Mouse (Mus musculus) embryonic facial prominence, embryonic 11.5 days (tissue): ENCODE measurements around the gene Rpl3l. TPM values are rescaled to one million over a fixed set of nuclear protein-coding genes. Genes with fewer than 3 reads are reported as not detected.

Experiments
- ATAC-seq: fragments of 200-750 bp; cut with Nextera tagmentation; replicated peaks from 2 replicates; pipeline ENCODE4 v1.8.0; 2017; ENCODE audit warnings: low read depth; ENCODE audit not compliant: insufficient number of reproducible peaks, low FRiP score, low TSS enrichment
- DNase-seq: peaks from one replicate; pipeline ENCODE4 v3.0.0-alpha.2; 2015; ENCODE audit warnings: low spot score
- H3K27ac ChIP-seq: fragments of 300-500 bp; sonication (generic); replicated peaks from 2 replicates; pipeline ENCODE4 v1.5.1; 2014; ENCODE audit warnings: mild to moderate bottlenecking, low read depth, low read length, control low read depth
- H3K27me3 ChIP-seq: fragments of 300-500 bp; sonication (generic); 2 replicates; pipeline ENCODE4 v1.6.1; 2014; ENCODE audit warnings: mild to moderate bottlenecking, low read length, moderate library complexity, mixed read lengths; ENCODE audit not compliant: control insufficient read depth, insufficient read depth
- H3K36me3 ChIP-seq: fragments of 300-500 bp; sonication (generic); replicated peaks from 2 replicates; pipeline ENCODE4 v1.6.1; 2014; ENCODE audit warnings: low read depth, mild to moderate bottlenecking, low read length, moderate library complexity, mixed read lengths; ENCODE audit not compliant: control insufficient read depth, insufficient read depth
- H3K4me1 ChIP-seq: fragments of 300-500 bp; sonication (generic); 2 replicates; pipeline ENCODE4 v1.6.1; 2014; ENCODE audit warnings: low read length, mixed read lengths; ENCODE audit not compliant: control insufficient read depth, insufficient read depth
- H3K4me2 ChIP-seq: fragments of 300-500 bp; sonication (generic); 2 replicates; pipeline ENCODE4 v1.6.1; 2014; ENCODE audit warnings: low read depth, mild to moderate bottlenecking, control low read depth, low read length, moderate library complexity
- H3K4me3 ChIP-seq: fragments of 300-500 bp; sonication (generic); 2 replicates; pipeline ENCODE4 v1.5.1; 2014; ENCODE audit warnings: low read depth, low read length, control low read depth
- H3K9ac ChIP-seq: fragments of 300-500 bp; sonication (generic); replicated peaks from 2 replicates; pipeline ENCODE4 v1.6.1; 2014; ENCODE audit warnings: mild to moderate bottlenecking, control low read depth, low read length
- H3K9me3 ChIP-seq: fragments of 300-500 bp; sonication (generic); replicated peaks from 2 replicates; pipeline ENCODE4 v1.6.1; 2016; ENCODE audit warnings: mild to moderate bottlenecking, low read length, inconsistent platforms, mixed read lengths; ENCODE audit not compliant: control insufficient read depth
- WGBS: fragments of 180-500 bp; shearing (Covaris S2); extraction: QIAGEN DNeasy Blood & Tissue Kit; methylation state at CpG from one replicate; pipeline ENCODE4 v1.1.7; 2014; 5-methylcytosine and 5-hydroxymethylcytosine counted together
- polyA plus RNA-seq: library from polyadenylated mRNA; unstranded; fragments of >200 nt; fragmentation: Nextera tagmentation; extraction: Ambion mirVana; gene quantifications from 2 replicates; pipeline ENCODE4 v1.2.1, GENCODE M21; 2014

The Rpl3l gene
- polyA plus RNA-seq, 1 experiment from 2014 or later = not detected

DNA sequence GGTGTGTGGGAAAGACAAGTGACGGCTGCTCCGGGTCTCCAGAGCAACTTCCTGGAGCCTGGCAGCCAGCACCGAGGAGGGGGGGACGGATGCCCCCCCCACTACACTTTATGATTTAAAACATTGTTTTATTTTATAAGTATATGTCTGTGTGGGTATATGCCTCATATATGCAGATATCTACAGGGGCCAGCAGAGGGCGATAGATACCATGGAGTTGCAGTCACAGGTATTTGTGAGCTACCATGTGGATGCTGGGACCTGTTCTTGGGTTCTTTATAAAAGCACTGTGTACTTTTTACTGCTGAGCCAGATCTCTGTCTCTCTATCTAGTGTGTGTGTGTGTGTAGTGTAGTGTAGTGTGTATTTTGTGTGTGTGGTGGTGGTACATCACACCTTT is 45.6 kb downstream of the Rpl3l start:
- Histone ChIP-seq H3K4me2 (no peak overlapping the region), H3K4me3 (no peak overlapping the region)
- 83% methylated on average over 5 of the region's 5 CpGs for WGBS

DNA sequence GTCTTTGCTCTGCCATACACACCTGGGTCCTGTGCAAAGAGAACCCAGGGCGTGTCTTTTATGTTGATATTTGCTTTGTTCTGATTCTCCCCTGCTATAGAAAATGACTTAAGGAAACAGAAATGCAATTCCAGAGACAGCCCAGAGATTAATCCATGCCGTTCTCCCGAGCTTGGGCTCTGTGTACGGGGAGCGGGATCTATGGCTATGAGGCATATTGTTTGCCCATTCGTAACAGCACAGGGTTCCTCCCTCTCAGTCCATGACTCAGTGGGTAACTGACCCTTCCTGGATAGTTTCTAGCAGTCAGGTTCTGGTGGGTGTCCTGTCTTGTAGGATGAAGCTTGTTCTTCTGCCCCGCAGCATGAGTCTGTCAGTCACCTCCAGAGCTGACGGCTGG is 47.6 kb downstream of the Rpl3l start:
- Histone ChIP-seq H3K27me3 (no peaks in the 10 kb centered on the region), H3K36me3 (no peaks in the 10 kb centered on the region), H3K27ac (no peak overlapping the region), H3K9ac (no peak overlapping the region), H3K4me2 (no peak overlapping the region), H3K9me3 (no peaks in the 10 kb centered on the region; the same call in 1 of the 2 replicates), H3K4me3 (no peak overlapping the region), H3K4me1 (no peaks in the 10 kb centered on the region)
- 84% methylated on average over 8 of the region's 8 CpGs for WGBS
- no peak for ATAC-seq
- no peak for DNase-seq

More for the DNA sequence above, 45.6 kb downstream of the Rpl3l start:
- ATAC-seq (no peak), DNase-seq (peak; percentile 15)
- Histone ChIP-seq H3K9me3 (no peaks in the 10 kb centered on the region; the same call in 1 of the 2 replicates), H3K36me3 (no peaks in the 10 kb centered on the region), H3K4me1 (no peaks in the 10 kb centered on the region), H3K27me3 (no peaks in the 10 kb centered on the region), H3K9ac (no peak overlapping the region), H3K27ac (no peak overlapping the region)

DNA sequence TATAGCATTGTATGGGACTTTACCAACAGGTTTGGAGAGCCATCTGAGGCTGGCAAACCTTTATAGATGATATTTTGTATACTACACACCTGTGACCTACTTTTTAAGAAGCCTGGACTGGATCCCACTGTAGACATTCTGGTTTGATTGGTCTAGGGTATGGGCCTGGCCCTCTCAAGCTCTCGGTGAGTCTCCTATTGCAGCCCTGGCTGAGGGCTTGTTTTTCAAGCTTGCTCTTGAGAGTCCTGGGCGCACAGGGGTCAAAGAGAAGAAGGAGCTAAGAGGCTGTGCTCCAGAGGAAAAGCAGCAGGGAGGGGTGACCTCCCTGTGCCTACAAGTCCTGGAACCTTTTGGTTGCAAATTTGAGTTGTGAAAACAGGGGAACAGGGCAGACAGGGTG is 49.5 kb downstream of the Rpl3l start:
- 75% methylated on average over 2 of the region's 2 CpGs for WGBS
- no peak overlapping the region for H3K9ac ChIP-seq

DNA sequence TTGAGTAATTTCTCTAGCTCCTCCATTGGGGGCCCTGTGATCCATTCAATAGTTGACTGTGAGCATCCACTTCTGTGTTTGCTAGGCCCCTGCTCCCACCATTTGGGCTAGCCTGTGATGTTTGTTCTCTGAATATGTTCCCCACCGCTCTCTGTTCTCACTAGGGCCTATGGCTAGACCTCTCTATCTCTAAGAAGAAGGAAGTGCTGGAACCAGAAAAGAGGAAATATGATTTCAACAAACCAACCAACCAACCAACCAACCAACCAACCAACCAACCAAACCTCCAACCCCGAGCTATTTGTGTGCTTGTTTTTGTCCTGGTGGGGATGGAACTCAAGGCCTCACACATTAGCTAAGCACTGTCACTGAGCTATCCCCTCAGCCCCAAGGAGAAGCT is 53.2 kb downstream of the Rpl3l start:
- no peaks in the 10 kb centered on the region for H3K9me3 ChIP-seq
- H3K4me1 ChIP-seq = no peaks in the 10 kb centered on the region
- DNase-seq (no peak), ATAC-seq (no peak)
- H3K4me2 ChIP-seq = no peak overlapping the region
- H3K9ac ChIP-seq = no peak overlapping the region
- H3K4me3 ChIP-seq = no peak overlapping the region
- no peaks in the 10 kb centered on the region for H3K27me3 ChIP-seq
- no peak overlapping the region for H3K27ac ChIP-seq
- WGBS = 88% methylated on average over 2 of the region's 2 CpGs
- H3K36me3 ChIP-seq = no peaks in the 10 kb centered on the region

More for the DNA sequence above, 49.5 kb downstream of the Rpl3l start:
- H3K36me3 ChIP-seq = no peaks in the 10 kb centered on the region
- no peak overlapping the region for H3K4me3 ChIP-seq
- no peak overlapping the region for H3K27ac ChIP-seq
- DNase-seq (no peak), ATAC-seq (no peak)
- no peaks in the 10 kb centered on the region; the same call in 1 of the 2 replicates for H3K9me3 ChIP-seq
- H3K4me2 ChIP-seq = no peak overlapping the region
- H3K4me1 ChIP-seq = no peaks in the 10 kb centered on the region
- no peaks in the 10 kb centered on the region for H3K27me3 ChIP-seq

Other genes with a start within 250 kb of the Rpl3l start
- gene Mlst8, start 248.7 kb upstream of the Rpl3l start, polyA plus RNA-seq = 30.3 and 32.0 TPM in 2 replicates
- gene Caskin1, start 239.2 kb upstream of the Rpl3l start, polyA plus RNA-seq = 2.6 and 2.8 TPM in 2 replicates
- 86.1 and 88.2 TPM in 2 replicates for gene Traf7, start 199.9 kb upstream of the Rpl3l start, polyA plus RNA-seq
- gene Rab26, start 193.6 kb upstream of the Rpl3l start, polyA plus RNA-seq = 1.4 and 1.8 TPM in 2 replicates
- 9.6 and 16.6 TPM in 2 replicates for gene Pkd1, start 178.0 kb upstream of the Rpl3l start, polyA plus RNA-seq
- 46.2 and 56.4 TPM in 2 replicates for gene Tsc2, start 95.2 kb upstream of the Rpl3l start, polyA plus RNA-seq
- 18.6 and 22.9 TPM in 2 replicates for gene Nthl1, start 95.1 kb upstream of the Rpl3l start, polyA plus RNA-seq
- gene Slc9a3r2, start 77.5 kb upstream of the Rpl3l start, polyA plus RNA-seq = 48.3 and 50.2 TPM in 2 replicates
- gene Npw, start 69.4 kb upstream of the Rpl3l start, polyA plus RNA-seq = 0.48 TPM in 1 of 2 replicates, not detected in the other
- gene Zfp598, start 58.1 kb upstream of the Rpl3l start, polyA plus RNA-seq = 24.1 and 26.6 TPM in 2 replicates
- 6.2 and 6.6 TPM in 2 replicates for gene Syngr3, start 37.9 kb upstream of the Rpl3l start, polyA plus RNA-seq
- 46.8 and 52.4 TPM in 2 replicates for gene Gfer, start 31.7 kb upstream of the Rpl3l start, polyA plus RNA-seq
- gene Noxo1, start 31.6 kb upstream of the Rpl3l start, polyA plus RNA-seq = 1.1 and 2.7 TPM in 2 replicates
- 96.3 and 102 TPM in 2 replicates for gene Tbl3, start 20.2 kb upstream of the Rpl3l start, polyA plus RNA-seq
- gene Rnf151, start 9.8 kb upstream of the Rpl3l start, polyA plus RNA-seq = 0.18 and 0.24 TPM in 2 replicates
- 1,371 and 1,480 TPM in 2 replicates for gene Rps2, start 9.7 kb upstream of the Rpl3l start, polyA plus RNA-seq
- gene Ndufb10, start 3.3 kb upstream of the Rpl3l start, polyA plus RNA-seq = 191 and 217 TPM in 2 replicates
- gene Msrb1, start 8.8 kb downstream of the Rpl3l start, polyA plus RNA-seq = 23.6 and 24.3 TPM in 2 replicates
- gene Hs3st6, start 25.2 kb downstream of the Rpl3l start, polyA plus RNA-seq = 4.3 and 4.7 TPM in 2 replicates
- gene Meiob, start 76.5 kb downstream of the Rpl3l start, polyA plus RNA-seq = not detected in 2 replicates
- gene Hagh, start 112.3 kb downstream of the Rpl3l start, polyA plus RNA-seq = 23.2 and 24.1 TPM in 2 replicates
- 21.7 and 23.0 TPM in 2 replicates for gene Fahd1, start 122.5 kb downstream of the Rpl3l start, polyA plus RNA-seq
- 0.14 TPM in 2 replicates for gene Igfals, start 138.2 kb downstream of the Rpl3l start, polyA plus RNA-seq
- gene Nubp2, start 158.5 kb downstream of the Rpl3l start, polyA plus RNA-seq = 61.0 and 63.9 TPM in 2 replicates
- gene Spsb3, start 158.8 kb downstream of the Rpl3l start, polyA plus RNA-seq = 34.8 and 39.8 TPM in 2 replicates
- 15.9 and 18.2 TPM in 2 replicates for gene Eme2, start 167.3 kb downstream of the Rpl3l start, polyA plus RNA-seq
- gene Mrps34, start 167.3 kb downstream of the Rpl3l start, polyA plus RNA-seq = 68.6 and 84.7 TPM in 2 replicates
- gene Nme3, start 168.7 kb downstream of the Rpl3l start, polyA plus RNA-seq = 49.4 and 52.8 TPM in 2 replicates
- gene Mapk8ip3, start 209.2 kb downstream of the Rpl3l start, polyA plus RNA-seq = 22.9 and 26.2 TPM in 2 replicates
- 245 and 249 TPM in 2 replicates for gene Jpt2, start 232.9 kb downstream of the Rpl3l start, polyA plus RNA-seq